Mouse (Mus musculus): Measurements from ENCODE around the gene App. TPM values are rescaled to one million over a fixed set of nuclear protein-coding genes. Genes with fewer than 3 reads are reported as not detected.

The App gene
- total and polyA plus RNA-seq, 2 experiments from 2014 or later: 498 to 526 TPM

- no peaks in the 10 kb centered on the region for H3K4me1 ChIP-seq (ENCODE audit: insufficient read depth, low read length)
- no peak overlapping the region for H3K4me3 ChIP-seq (ENCODE audit: low read length)
- DNase-seq (ENCODE audit: low spot score) (no peak), ATAC-seq (no peak)
- H3K27me3 ChIP-seq (ENCODE audit: insufficient read depth, low read length): no peaks in the 10 kb centered on the region
- no peak overlapping the region for H3K9ac ChIP-seq (replicated peaks; ENCODE audit: low read length)
- no peak for TF ChIP-seq CTCF (IDR thresholded peaks at IDR 0.05; ENCODE audit: low read depth)
- 97% methylated on average over 3 of the region's 3 CpGs for WGBS
- no peak overlapping the region for H3K27ac ChIP-seq
- no peak overlapping the region for H3K4me2 ChIP-seq (ENCODE audit: low read depth, low read length)
- H3K9me3 ChIP-seq (ENCODE audit: low read length): no peaks in the 10 kb centered on the region
- no peaks in the 10 kb centered on the region for H3K36me3 ChIP-seq (ENCODE audit: insufficient read depth, low read length)
These were observed 188.2 kb downstream of the App start for GRCm38 (mm10) chr16:84985340-84985739.

- no peaks in the 10 kb centered on the region for H3K9me3 ChIP-seq (ENCODE audit: low read length)
- WGBS: 80% methylated on average over 3 of the region's 3 CpGs
- H3K27me3 ChIP-seq (ENCODE audit: insufficient read depth, low read length): no peaks in the 10 kb centered on the region
- no peak for ATAC-seq
- no peak for TF ChIP-seq CTCF (IDR thresholded peaks at IDR 0.05; ENCODE audit: low read depth)
- no peak overlapping the region for H3K4me3 ChIP-seq (ENCODE audit: low read length)
- DNase-seq (ENCODE audit: low spot score): peak; percentile 40
- no peaks in the 10 kb centered on the region for H3K36me3 ChIP-seq (ENCODE audit: insufficient read depth, low read length)
- H3K27ac ChIP-seq: no peak overlapping the region
- H3K9ac ChIP-seq (replicated peaks; ENCODE audit: low read length): no peak overlapping the region
- H3K4me2 ChIP-seq (ENCODE audit: low read depth, low read length): no peak overlapping the region
- no peaks in the 10 kb centered on the region for H3K4me1 ChIP-seq (ENCODE audit: insufficient read depth, low read length)
These were observed 190.1 kb downstream of the App start for GRCm38 (mm10) chr16:84983428-84983827.

- H3K4me1 ChIP-seq (ENCODE audit: insufficient read depth, low read length): no peaks in the 10 kb centered on the region
- TF ChIP-seq CTCF (IDR thresholded peaks at IDR 0.05; ENCODE audit: low read depth): no peak
- DNase-seq (ENCODE audit: low spot score) (no peak), ATAC-seq (no peak)
- 88% methylated on average over 3 of the region's 3 CpGs for WGBS
- H3K27me3 ChIP-seq (ENCODE audit: insufficient read depth, low read length): no peaks in the 10 kb centered on the region
- no peaks in the 10 kb centered on the region for H3K9me3 ChIP-seq (ENCODE audit: low read length)
- H3K4me3 ChIP-seq (ENCODE audit: low read length): no peak overlapping the region
- no peak overlapping the region for H3K27ac ChIP-seq
- H3K36me3 ChIP-seq (ENCODE audit: insufficient read depth, low read length): no peaks in the 10 kb centered on the region; the same call in 1 of the 2 replicates
- H3K4me2 ChIP-seq (ENCODE audit: low read depth, low read length): no peak overlapping the region
- H3K9ac ChIP-seq (replicated peaks; ENCODE audit: low read length): no peak overlapping the region
These were observed 191.0 kb downstream of the App start for GRCm38 (mm10) chr16:84982589-84982988.

- Histone ChIP-seq H3K4me1 (ENCODE audit: insufficient read depth, low read length) (no peaks in the 10 kb centered on the region), H3K9me3 (ENCODE audit: low read length) (no peaks in the 10 kb centered on the region), H3K27me3 (ENCODE audit: insufficient read depth, low read length) (no peaks in the 10 kb centered on the region), H3K4me3 (ENCODE audit: low read length) (no peak overlapping the region), H3K9ac (replicated peaks; ENCODE audit: low read length) (no peak overlapping the region), H3K4me2 (ENCODE audit: low read depth, low read length) (no peak overlapping the region), H3K27ac (no peak overlapping the region), H3K36me3 (ENCODE audit: insufficient read depth, low read length) (peaks cover 8% of the 10 kb centered on the region; the same call in 1 of the 2 replicates)
- DNase-seq (ENCODE audit: low spot score) (no peak), ATAC-seq (no peak)
- 77% methylated on average over 5 of the region's 5 CpGs for WGBS
- no peak for TF ChIP-seq CTCF (IDR thresholded peaks at IDR 0.05; ENCODE audit: low read depth)
These were observed 195.0 kb downstream of the App start for GRCm38 (mm10) chr16:84978589-84978988.

- Histone ChIP-seq H3K36me3 (ENCODE audit: insufficient read depth, low read length) (peaks cover 18% of the 10 kb centered on the region; the same call in 1 of the 2 replicates), H3K9me3 (ENCODE audit: low read length) (no peaks in the 10 kb centered on the region), H3K4me3 (ENCODE audit: low read length) (no peak overlapping the region), H3K27me3 (ENCODE audit: insufficient read depth, low read length) (no peaks in the 10 kb centered on the region), H3K4me1 (ENCODE audit: insufficient read depth, low read length) (no peaks in the 10 kb centered on the region; the same call in 1 of the 2 replicates), H3K27ac (0 out of 2 replicates have a peak overlapping the region, but pooled peaks have one; percentile 32), H3K4me2 (ENCODE audit: low read depth, low read length) (no peak overlapping the region), H3K9ac (replicated peaks; ENCODE audit: low read length) (no peak overlapping the region)
- no peak for TF ChIP-seq CTCF (IDR thresholded peaks at IDR 0.05; ENCODE audit: low read depth)
- WGBS: 90% methylated on average over 6 of the region's 6 CpGs
- DNase-seq (ENCODE audit: low spot score) (no peak), ATAC-seq (no peak)
These were observed 199.4 kb downstream of the App start for GRCm38 (mm10) chr16:84974176-84974518.

GRCm38 (mm10) chr16:84973446-84974175 lies 200.0 kb downstream of the App start:
- H3K9ac ChIP-seq (replicated peaks; ENCODE audit: low read length): no peak overlapping the region
- H3K4me2 ChIP-seq (ENCODE audit: low read depth, low read length): no peak overlapping the region
- DNase-seq (ENCODE audit: low spot score): no peak
- no peak for ATAC-seq
- TF ChIP-seq CTCF (IDR thresholded peaks at IDR 0.05; ENCODE audit: low read depth): no peak
- 96% methylated on average over 15 of the region's 15 CpGs for WGBS
- no peaks in the 10 kb centered on the region; the same call in 1 of the 2 replicates for H3K4me1 ChIP-seq (ENCODE audit: insufficient read depth, low read length)
- no peaks in the 10 kb centered on the region for H3K27me3 ChIP-seq (ENCODE audit: insufficient read depth, low read length)
- no peaks in the 10 kb centered on the region for H3K9me3 ChIP-seq (ENCODE audit: low read length)
- peaks cover 21% of the 10 kb centered on the region; the same call in 1 of the 2 replicates for H3K36me3 ChIP-seq (ENCODE audit: insufficient read depth, low read length)
- H3K27ac ChIP-seq: no peak overlapping the region
- H3K4me3 ChIP-seq (ENCODE audit: low read length): no peak overlapping the region
